Mouse (Mus musculus) liver, postnatal 0 days (tissue): ENCODE measurements around the gene Tnks2. TPM values are rescaled to one million over a fixed set of nuclear protein-coding genes. Genes with fewer than 3 reads are reported as not detected.

Experiments used
- ATAC-seq: fragments of 200-750 bp; cut with Nextera tagmentation; 2 replicates; pipeline ENCODE4 v1.8.0; 2017; ENCODE audit warnings: mild to moderate bottlenecking, moderate library complexity
- DNase-seq: peaks from one replicate; pipeline ENCODE4 v3.0.0-alpha.2; 2016
- H3K27ac ChIP-seq: fragments of 300-500 bp; sonication (generic); 2 replicates; pipeline ENCODE4 v1.5.1; 2014; ENCODE audit warnings: antibody characterized with exemption, moderate library complexity, mild to moderate bottlenecking, low read depth
- H3K27me3 ChIP-seq: fragments of 300-500 bp; sonication (generic); 2 replicates; pipeline ENCODE4 v1.6.1; 2014; ENCODE audit warnings: low read length, control low read depth, mixed read lengths; ENCODE audit not compliant: insufficient read depth
- H3K36me3 ChIP-seq: fragments of 300-500 bp; sonication (generic); replicated peaks from 2 replicates; pipeline ENCODE4 v1.6.1; 2014; ENCODE audit warnings: mild to moderate bottlenecking, control low read depth, low read length, moderate library complexity, mixed read lengths; ENCODE audit not compliant: insufficient read depth
- H3K4me1 ChIP-seq: fragments of 300-500 bp; sonication (generic); 2 replicates; pipeline ENCODE4 v1.6.1; 2014; ENCODE audit warnings: antibody characterized with exemption, mild to moderate bottlenecking, control low read depth; ENCODE audit not compliant: insufficient read depth
- H3K4me2 ChIP-seq: fragments of 300-500 bp; sonication (generic); 2 replicates; pipeline ENCODE4 v1.6.1; 2014; ENCODE audit warnings: low read depth, mild to moderate bottlenecking, low read length, moderate library complexity, mixed read lengths
- H3K4me3 ChIP-seq: fragments of 300-500 bp; sonication (generic); 2 replicates; pipeline ENCODE4 v1.5.1; 2014; ENCODE audit warnings: low read depth, low read length
- H3K9ac ChIP-seq: fragments of 300-500 bp; sonication (generic); replicated peaks from 2 replicates; pipeline ENCODE4 v1.6.1; 2014; ENCODE audit warnings: mild to moderate bottlenecking, moderate library complexity
- H3K9me3 ChIP-seq: fragments of 300-500 bp; sonication (generic); 2 replicates; pipeline ENCODE4 v1.6.1; 2016; ENCODE audit warnings: mild to moderate bottlenecking, control low read depth, low read length, mixed read lengths
- CTCF ChIP-seq: sonication (generic); IDR thresholded peaks from 2 replicates; pipeline ENCODE4 v1.5.1; 2016; ENCODE audit warnings: antibody characterized with exemption, low read depth
- EP300 ChIP-seq: IDR thresholded peaks from 2 replicates; pipeline ENCODE4 v1.6.1; 2016; ENCODE audit warnings: antibody characterized with exemption, low read depth, mild to moderate bottlenecking
- WGBS: fragments of 180-500 bp; shearing (Covaris S2); extraction: QIAGEN DNeasy Blood & Tissue Kit; methylation state at CpG from one replicate; pipeline ENCODE4 v1.1.7; 2014; ENCODE audit not compliant: insufficient replicate concordance; 5-methylcytosine and 5-hydroxymethylcytosine counted together
- polyA plus RNA-seq: library from polyadenylated mRNA; unstranded; fragments of >200 nt; fragmentation: Nextera tagmentation; extraction: Ambion mirVana; gene quantifications from 2 replicates; pipeline ENCODE4 v1.2.1, GENCODE M21; 2015

Tnks2 gene
- polyA plus RNA-seq = 9.3 and 9.8 TPM in 2 replicates

DNA sequence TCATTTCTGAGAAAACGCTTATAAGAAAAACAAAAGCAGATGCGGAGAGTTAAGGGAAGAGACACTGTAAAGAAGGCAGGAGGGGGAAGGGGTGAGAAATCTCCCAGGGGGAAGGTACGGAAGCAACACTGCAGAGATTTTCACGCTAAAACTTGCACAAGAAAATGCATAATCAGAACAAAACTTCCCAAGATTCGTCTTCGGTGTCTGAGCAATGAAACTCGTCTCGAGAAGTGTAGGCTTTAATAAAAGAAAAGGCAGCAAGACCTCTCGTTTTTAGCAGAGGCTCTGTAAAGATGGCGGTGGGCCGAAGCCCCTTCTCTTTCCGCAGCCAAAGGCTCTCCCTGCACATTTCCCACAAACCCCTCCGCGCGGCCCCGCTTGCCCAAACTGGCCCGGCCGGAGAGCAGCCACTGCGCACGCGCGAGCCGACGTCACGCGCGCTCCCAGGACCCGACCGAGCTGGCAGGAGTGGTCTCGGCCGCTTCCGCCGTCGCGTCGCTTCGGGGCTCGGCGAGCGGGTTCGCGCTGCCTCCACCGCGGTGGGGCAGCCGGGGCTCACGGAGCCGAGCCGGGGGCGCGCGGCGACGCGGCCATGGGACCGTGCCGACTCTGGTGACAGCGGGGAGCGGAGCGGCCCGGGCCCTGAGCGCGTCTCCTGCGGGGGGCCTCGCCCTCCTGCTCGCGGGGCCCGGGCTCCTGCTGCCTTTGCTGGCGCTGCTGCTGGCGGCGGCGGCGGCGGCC lies at the start of gene Tnks2:
Tnks2 (plus strand) TSS at position 445 of the 744 bp plus-strand sequence.
- peak within 1 kb of the TSS; percentile 97 for H3K27ac ChIP-seq
- ATAC-seq (peak; percentile 94), DNase-seq (peak; percentile 96)
- H3K9me3 ChIP-seq = no peaks in the 10 kb centered on the region
- no peak for TF ChIP-seq EP300
- no peak for TF ChIP-seq CTCF
- peaks cover 13% of the 10 kb centered on the region for H3K4me1 ChIP-seq
- peak within 1 kb of the TSS; percentile 90 for H3K9ac ChIP-seq
- WGBS = under 1% methylated on average over 73 of the region's 73 CpGs
- H3K36me3 ChIP-seq = no peaks in the 10 kb centered on the region
- H3K4me2 ChIP-seq = peak within 1 kb of the TSS; percentile 89
- peak within 1 kb of the TSS; percentile 88 for H3K4me3 ChIP-seq
- H3K27me3 ChIP-seq = no peaks in the 10 kb centered on the region

DNA sequence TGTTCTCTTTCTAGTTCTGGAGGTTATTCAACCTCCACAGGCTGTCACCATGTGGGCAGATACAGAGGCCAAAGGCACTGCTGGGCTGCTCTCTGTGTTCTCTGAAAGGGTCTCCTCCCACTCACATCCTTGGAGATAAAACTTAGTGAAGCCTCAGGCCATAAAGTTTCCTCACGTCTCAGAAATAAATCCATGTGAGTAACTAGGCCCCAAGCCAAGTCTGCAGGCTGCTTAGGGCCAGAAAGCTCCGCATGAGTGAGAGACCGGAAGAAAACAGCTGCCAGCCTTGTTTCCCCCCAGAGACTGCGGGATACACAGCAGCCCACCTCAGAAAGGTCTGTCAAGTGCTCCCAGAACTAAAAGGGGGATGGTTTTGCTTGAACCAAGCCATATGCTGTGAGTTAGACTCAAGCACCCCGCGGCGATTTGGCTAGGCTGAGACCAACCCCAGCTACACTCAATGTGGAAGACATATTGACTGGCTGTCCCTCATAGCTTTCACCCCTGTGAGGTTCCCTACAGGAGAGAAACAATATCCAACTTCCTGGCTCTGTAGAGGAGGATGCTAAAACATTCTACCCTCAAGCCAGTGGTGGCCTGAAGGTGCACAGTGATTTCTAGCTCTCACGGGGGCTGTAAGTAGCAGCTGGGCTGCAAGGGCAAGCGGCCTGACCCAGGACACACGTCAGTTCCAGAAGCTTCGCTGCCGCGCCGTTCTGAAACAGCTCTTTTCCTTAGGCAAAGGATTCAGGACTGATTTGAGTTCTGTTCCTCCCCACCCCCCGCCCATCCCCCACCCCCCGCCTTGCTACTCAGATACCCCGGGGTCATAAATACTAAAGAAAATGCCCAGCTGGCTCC lies 43.9 kb upstream of the Tnks2 start:
- H3K36me3 ChIP-seq = no peaks in the 10 kb centered on the region
- ATAC-seq = peak; percentile 31; the same call in 1 of the 2 replicates
- H3K4me3 ChIP-seq = no peak overlapping the region
- H3K27ac ChIP-seq = no peak overlapping the region
- H3K4me1 ChIP-seq = 0 out of 2 replicates have a peak, but pooled peaks cover 6% of the 10 kb centered on the region
- no peak for DNase-seq
- H3K9ac ChIP-seq = no peak overlapping the region
- no peaks in the 10 kb centered on the region for H3K9me3 ChIP-seq
- no peak overlapping the region for H3K4me2 ChIP-seq
- TF ChIP-seq CTCF = no peak
- TF ChIP-seq EP300 = no peak
- 79% methylated on average over 17 of the region's 17 CpGs for WGBS
- H3K27me3 ChIP-seq = no peaks in the 10 kb centered on the region

- no peak for TF ChIP-seq CTCF
- TF ChIP-seq EP300 = no peak
- WGBS = 70% methylated on average over 8 of the region's 8 CpGs
- no peaks in the 10 kb centered on the region for H3K9me3 ChIP-seq
- no peak for DNase-seq
- no peak overlapping the region for H3K4me3 ChIP-seq
- no peak for ATAC-seq
- no peak overlapping the region for H3K9ac ChIP-seq
- no peak overlapping the region for H3K27ac ChIP-seq
- H3K4me2 ChIP-seq = no peak overlapping the region
- H3K4me1 ChIP-seq = 0 out of 2 replicates have a peak, but pooled peaks cover 8% of the 10 kb centered on the region
- H3K27me3 ChIP-seq = no peaks in the 10 kb centered on the region
- no peaks in the 10 kb centered on the region for H3K36me3 ChIP-seq
Observed at GRCm38 (mm10) chr19:36792589-36792988, 41.4 kb upstream of the Tnks2 start.

- H3K27ac ChIP-seq = no peak overlapping the region
- H3K9ac ChIP-seq = no peak overlapping the region
- ATAC-seq = no peak
- H3K4me2 ChIP-seq = no peak overlapping the region
- no peak for DNase-seq
- H3K27me3 ChIP-seq = no peaks in the 10 kb centered on the region
- H3K9me3 ChIP-seq = no peaks in the 10 kb centered on the region
- 0 out of 2 replicates have a peak, but pooled peaks cover 8% of the 10 kb centered on the region for H3K4me1 ChIP-seq
- 63% methylated on average over 1 of the region's 1 CpGs for WGBS
- H3K4me3 ChIP-seq = no peak overlapping the region
- TF ChIP-seq CTCF = no peak
- no peak for TF ChIP-seq EP300
- no peaks in the 10 kb centered on the region for H3K36me3 ChIP-seq
Observed at GRCm38 (mm10) chr19:36793450-36793849, 40.6 kb upstream of the Tnks2 start.

DNA sequence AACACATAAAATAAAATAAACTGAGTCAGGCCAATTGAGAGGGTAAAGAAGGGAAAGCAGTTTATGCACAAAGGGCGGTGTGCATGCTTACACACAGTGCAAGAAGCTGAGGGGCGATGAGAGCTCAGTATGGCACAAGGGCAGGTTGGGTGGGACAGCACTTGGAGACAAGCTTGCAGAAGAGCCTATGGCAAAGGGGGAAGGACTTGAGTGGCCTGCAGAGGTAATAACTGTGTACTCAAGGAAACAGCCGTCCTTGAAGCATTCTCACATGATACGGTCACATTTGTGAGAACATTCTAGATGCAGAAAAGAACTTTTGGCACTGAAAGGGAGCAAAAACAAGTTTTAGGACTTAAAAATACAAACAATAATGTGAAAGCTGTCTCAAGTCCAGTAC lies 40.0 kb upstream of the Tnks2 start:
- Histone ChIP-seq H3K36me3 (no peaks in the 10 kb centered on the region), H3K27ac (no peak overlapping the region)

GRCm38 (mm10) chr19:36795277-36795676 lies 38.8 kb upstream of the Tnks2 start:
- Histone ChIP-seq H3K9me3 (no peaks in the 10 kb centered on the region), H3K4me2 (peak overlapping the region; percentile 66), H3K4me1 (peaks cover 15% of the 10 kb centered on the region), H3K27me3 (no peaks in the 10 kb centered on the region), H3K4me3 (peak overlapping the region; percentile 31), H3K36me3 (no peaks in the 10 kb centered on the region), H3K27ac (peak overlapping the region; percentile 90), H3K9ac (peak overlapping the region; percentile 52)
- DNase-seq = peak; percentile 46
- WGBS = 48% methylated on average over 3 of the region's 3 CpGs
- TF ChIP-seq CTCF = no peak
- TF ChIP-seq EP300 = peak; percentile 78
- ATAC-seq = peak; percentile 93

More for the DNA sequence above, 40.0 kb upstream of the Tnks2 start:
- H3K4me1 ChIP-seq = 0 out of 2 replicates have a peak, but pooled peaks cover 8% of the 10 kb centered on the region
- no peak for ATAC-seq
- no peak overlapping the region for H3K9ac ChIP-seq
- DNase-seq = no peak
- WGBS = 92% methylated on average over 4 of the region's 4 CpGs
- no peak overlapping the region for H3K4me3 ChIP-seq
- no peaks in the 10 kb centered on the region for H3K9me3 ChIP-seq
- H3K4me2 ChIP-seq = no peak overlapping the region
- no peaks in the 10 kb centered on the region for H3K27me3 ChIP-seq
- no peak for TF ChIP-seq CTCF
- TF ChIP-seq EP300 = no peak
